In the genomic region with DNA sequence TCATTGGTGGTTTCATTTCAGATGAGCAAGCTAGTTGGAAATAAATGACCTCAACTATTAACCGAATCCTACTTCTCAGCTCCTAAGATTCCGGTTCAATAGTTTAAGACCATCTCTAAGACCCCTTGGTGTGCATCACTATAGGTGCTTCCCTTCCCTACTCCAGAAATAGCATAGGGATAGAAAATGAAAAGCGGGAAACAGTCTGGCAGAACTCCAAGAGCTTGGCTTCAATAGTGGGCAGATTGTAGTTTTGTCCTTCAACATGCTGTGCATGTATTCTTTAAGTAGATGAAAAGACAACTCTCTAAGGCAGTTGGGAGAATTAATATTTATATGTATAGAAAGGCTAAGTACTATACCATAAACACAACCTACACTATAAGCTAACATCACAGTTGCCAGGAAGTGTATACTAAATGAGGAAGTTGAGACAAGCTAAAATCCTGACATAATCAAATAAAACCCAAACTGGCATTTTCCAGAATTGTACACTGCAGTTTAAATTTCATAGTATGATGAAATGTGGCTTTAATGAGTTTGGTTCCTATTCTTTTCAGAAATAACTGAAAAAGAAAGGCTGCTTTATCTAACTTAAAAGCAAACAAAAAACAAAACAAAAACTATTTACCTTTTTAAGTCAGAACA, we compare ENCODE assay signal across 13 mouse cellular contexts. TPM values are rescaled to one million over a fixed set of nuclear protein-coding genes. Genes with fewer than 3 reads are reported as not detected.
A peak's percentile ranks its signal among the peaks of the same experiment; 100 is the strongest.
DNase-seq lines count a peak whose midpoint lies in the region; ATAC-seq and TF ChIP-seq lines count a peak whose summit lies in the region.
"Had no signal": no experiment of that assay in that cellular context is flagged by ENCODE, and none has a peak within 500 bp of the region (broad histone marks: within the 10 kb centered on the region; RNA-seq: fewer than 3 reads in every experiment).

No protein-coding gene starts in this region.

- peak; percentile 28 for DNase-seq in cerebellum, adult 11-12 months
- peak; percentile 64 for DNase-seq in 416B (ENCODE audit: low read depth)
- DNase-seq in cerebellum, postnatal 14 days, result peak; percentile 16 to 58
- no peak for DNase-seq in thymus, postnatal 10 days (ENCODE audit: low spot score in 2 of 2)
- DNase-seq: kidney, postnatal 14 days; right cerebral cortex, postnatal 25 days had no signal

- H3K27me3 ChIP-seq in intestine, postnatal 0 days (replicated peaks; ENCODE audit: control insufficient read depth, insufficient read depth, low read length), result no peaks in the 10 kb centered on the region
- H3K27me3 ChIP-seq in intestine, embryonic 15.5 days (replicated peaks), result no peaks in the 10 kb centered on the region
- H3K27me3 ChIP-seq: hindbrain, embryonic 12.5 days; midbrain, embryonic 13.5 days had no signal

- H3K36me3 ChIP-seq in intestine, postnatal 0 days (ENCODE audit: control insufficient read depth, insufficient read depth), result 0 out of 2 replicates have a peak, but pooled peaks cover 4% of the 10 kb centered on the region
- H3K36me3 ChIP-seq in intestine, embryonic 15.5 days, result no peaks in the 10 kb centered on the region
- H3K36me3 ChIP-seq: midbrain, embryonic 13.5 days had no signal

- no peak overlapping the region for H3K4me3 ChIP-seq in intestine, postnatal 0 days (ENCODE audit: low read depth, low read length)
- no peak overlapping the region for H3K4me3 ChIP-seq in intestine, embryonic 15.5 days (replicated peaks)
- H3K4me3 ChIP-seq: hindbrain, embryonic 12.5 days; midbrain, embryonic 13.5 days had no signal

- peaks cover 9% of the 10 kb centered on the region for H3K4me1 ChIP-seq in intestine, postnatal 0 days (replicated peaks; ENCODE audit: control insufficient read depth, insufficient read depth, low read length)
- H3K4me1 ChIP-seq in intestine, embryonic 15.5 days (replicated peaks), result peaks cover 20% of the 10 kb centered on the region

- no peak overlapping the region for H3K27ac ChIP-seq in intestine, postnatal 0 days (ENCODE audit: low read depth, low read length)
- H3K27ac ChIP-seq in intestine, embryonic 15.5 days, result no peak overlapping the region
- H3K27ac ChIP-seq: hindbrain, embryonic 12.5 days; midbrain, embryonic 13.5 days had no signal

- no peaks in the 10 kb centered on the region for H3K9me3 ChIP-seq in intestine, postnatal 0 days (ENCODE audit: control insufficient read depth)
- H3K9me3 ChIP-seq in intestine, embryonic 15.5 days, result no peaks in the 10 kb centered on the region
- H3K9me3 ChIP-seq: G1E; hindbrain, embryonic 12.5 days; midbrain, embryonic 13.5 days had no signal

- 0 out of 2 replicates have a peak overlapping the region, but pooled peaks have one; percentile 21 for H3K4me2 ChIP-seq in intestine, postnatal 0 days (replicated peaks; ENCODE audit: low read depth)
- H3K4me2 ChIP-seq in intestine, embryonic 15.5 days (replicated peaks), result no peak overlapping the region
- H3K4me2 ChIP-seq: hindbrain, embryonic 12.5 days; midbrain, embryonic 13.5 days had no signal

- H3K9ac ChIP-seq in intestine, postnatal 0 days (ENCODE audit: low read depth, low read length), result no peak overlapping the region
- H3K9ac ChIP-seq in intestine, embryonic 15.5 days, result no peak overlapping the region
- H3K9ac ChIP-seq: hindbrain, embryonic 12.5 days; midbrain, embryonic 13.5 days had no signal

- no peak for TF ChIP-seq CTCF in intestine, postnatal 0 days (IDR thresholded peaks at IDR 0.05; ENCODE audit: low read depth)

- ATAC-seq in cerebellum, adult (ENCODE audit: insufficient number of reproducible peaks, low FRiP score, low TSS enrichment), result no peak
- ATAC-seq in intestine, postnatal 0 days, result no peak
- ATAC-seq in intestine, embryonic 15.5 days, result no peak
- ATAC-seq in erythroid progenitor cell, adult 5-6 weeks (replicated peaks; ENCODE audit: low FRiP score, poor library complexity, severe bottlenecking), result no peak
- ATAC-seq: midbrain, embryonic 13.5 days had no signal

- 55% methylated on average over 3 of the region's 3 CpGs for WGBS in intestine, postnatal 0 days
- 80% methylated on average over 3 of the region's 3 CpGs for WGBS in intestine, embryonic 15.5 days

RNA-seq across cellular contexts. Expression of a gene that starts 7.5 kb away (rescaled TPM):
- 87.3 and 95.2 TPM in 2 replicates for polyA plus RNA-seq in intestine, postnatal 0 days (2015; fragmentation: Nextera tagmentation; extraction: Ambion mirVana)
- 134 and 135 TPM in 2 replicates for polyA plus RNA-seq in intestine, embryonic 15.5 days (2015; fragmentation: Nextera tagmentation; extraction: Ambion mirVana)
- 369 and 390 TPM in 2 replicates for total RNA-seq in erythroid progenitor cell, adult 5-6 weeks (2015; ENCODE audit: low replicate concordance)
- 282 and 302 TPM in 2 replicates for total RNA-seq in erythroid progenitor cell, adult 5-6 weeks (2017; ENCODE audit: low replicate concordance)

RNA-seq across cellular contexts. Expression of a gene that starts 57.6 kb away (rescaled TPM):
- 8.4 and 8.6 TPM in 2 replicates for polyA plus RNA-seq in intestine, postnatal 0 days (2015; fragmentation: Nextera tagmentation; extraction: Ambion mirVana)
- 15.3 and 16.0 TPM in 2 replicates for polyA plus RNA-seq in intestine, embryonic 15.5 days (2015; fragmentation: Nextera tagmentation; extraction: Ambion mirVana)
- total RNA-seq in erythroid progenitor cell, adult 5-6 weeks (2015; ENCODE audit: low replicate concordance), result 11.5 and 26.8 TPM in 2 replicates
- 20.6 and 22.7 TPM in 2 replicates for total RNA-seq in erythroid progenitor cell, adult 5-6 weeks (2017; ENCODE audit: low replicate concordance)

Comparison
In these comparisons a context has a peak if more than half of its experiments do, and no peak if none do; other contexts are left out.
1. DNase-seq: peak in cerebellum, adult 11-12 months (single experiment), 416B (single experiment) and cerebellum, postnatal 14 days (2 of 2); none in thymus, postnatal 10 days (0 of 2).